Mouse (Mus musculus) megakaryocyte, embryonic 14.5 days (primary cell): ENCODE results near the gene Batf. TPM values are rescaled to one million over a fixed set of nuclear protein-coding genes. Genes with fewer than 3 reads are reported as not detected.

ENCODE experiments used
- H3K27me3 ChIP-seq: replicated peaks from 2 replicates; pipeline ENCODE3; 2012; ENCODE audit warnings: inconsistent platforms
- H3K36me3 ChIP-seq: replicated peaks from 2 replicates; pipeline ENCODE3; 2012; ENCODE audit warnings: low read length, inconsistent platforms, mixed read lengths
- H3K4me1 ChIP-seq: 2 replicates; pipeline ENCODE4 v1.6.1; 2012; ENCODE audit warnings: inconsistent platforms
- H3K4me3 ChIP-seq: replicated peaks from 2 replicates; pipeline ENCODE3; 2012; ENCODE audit warnings: moderate library complexity, mild to moderate bottlenecking, inconsistent platforms
- H3K9me3 ChIP-seq: 2 replicates; pipeline ENCODE4 v1.6.1; 2012; ENCODE audit warnings: inconsistent platforms
- FLI1 ChIP-seq: IDR thresholded peaks from 2 replicates; pipeline ENCODE4 v1.6.1; 2012; ENCODE audit warnings: low read length, inconsistent platforms, mixed read lengths
- GATA1 ChIP-seq: IDR thresholded peaks from 3 replicates; pipeline ENCODE4 v1.6.1; 2012; ENCODE audit warnings: mixed read lengths, low read length, inconsistent platforms, borderline replicate concordance
- polyA plus RNA-seq: library from polyadenylated mRNA; stranded (reverse); fragments of >175 nt; gene quantifications from 2 replicates; pipeline ENCODE4 v1.2.3, GENCODE M21; 2012; ENCODE audit warnings: low replicate concordance; ENCODE audit not compliant: insufficient read depth

Gene Batf
- polyA plus RNA-seq, 1 experiment: 27.1 TPM

DNA sequence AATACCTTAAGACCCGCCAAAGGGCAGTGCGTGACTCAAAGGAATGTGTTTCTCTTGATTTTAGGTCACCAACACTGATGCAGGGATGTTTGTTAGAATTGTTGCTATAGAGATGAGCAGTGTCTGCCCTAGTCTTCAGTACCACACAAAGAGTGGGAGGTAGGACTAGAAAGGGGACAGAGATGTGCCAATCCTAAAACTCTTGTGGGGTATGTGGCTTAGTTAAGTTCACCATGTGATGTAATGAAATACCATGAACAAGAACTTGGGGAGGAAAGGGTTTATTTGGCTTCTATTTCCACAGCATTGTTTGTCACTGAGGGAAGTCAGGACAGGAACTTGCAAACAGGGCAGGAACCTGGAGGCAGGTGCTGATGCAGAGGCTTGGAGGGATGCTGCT, 26.1 kb downstream of the Batf start:
- H3K4me3 ChIP-seq: no peak overlapping the region
- no peaks in the 10 kb centered on the region for H3K27me3 ChIP-seq
- no peaks in the 10 kb centered on the region for H3K4me1 ChIP-seq
- TF ChIP-seq GATA1 (no peak), FLI1 (no peak)
- peaks cover 24% of the 10 kb centered on the region for H3K36me3 ChIP-seq
- peaks cover 5% of the 10 kb centered on the region; the same call in 1 of the 2 replicates for H3K9me3 ChIP-seq

DNA sequence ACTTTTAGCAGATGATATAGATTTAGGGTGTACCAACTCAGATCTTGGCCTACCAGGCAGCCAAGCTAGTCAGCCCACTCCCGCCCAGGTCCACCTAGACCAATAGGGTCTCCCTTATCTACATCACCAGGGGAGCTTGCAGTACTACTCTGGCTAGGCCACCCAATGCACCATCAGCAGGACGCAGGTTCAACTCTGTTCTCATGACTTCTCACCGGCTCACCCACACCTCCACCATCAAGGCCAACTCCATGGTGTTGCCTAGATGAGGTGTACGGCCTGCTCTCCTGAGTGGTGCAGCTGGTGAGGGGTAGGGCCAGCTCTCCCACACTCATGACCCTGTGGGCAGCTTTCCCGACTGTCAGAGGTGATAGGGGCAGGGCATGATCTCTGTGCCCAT, 27.7 kb downstream of the Batf start:
- H3K9me3 ChIP-seq: peaks cover 5% of the 10 kb centered on the region; the same call in 1 of the 2 replicates
- H3K36me3 ChIP-seq: peaks cover 12% of the 10 kb centered on the region
- H3K27me3 ChIP-seq: no peaks in the 10 kb centered on the region
- H3K4me3 ChIP-seq: no peak overlapping the region
- no peaks in the 10 kb centered on the region for H3K4me1 ChIP-seq
- TF ChIP-seq GATA1 (no peak), FLI1 (no peak)

DNA sequence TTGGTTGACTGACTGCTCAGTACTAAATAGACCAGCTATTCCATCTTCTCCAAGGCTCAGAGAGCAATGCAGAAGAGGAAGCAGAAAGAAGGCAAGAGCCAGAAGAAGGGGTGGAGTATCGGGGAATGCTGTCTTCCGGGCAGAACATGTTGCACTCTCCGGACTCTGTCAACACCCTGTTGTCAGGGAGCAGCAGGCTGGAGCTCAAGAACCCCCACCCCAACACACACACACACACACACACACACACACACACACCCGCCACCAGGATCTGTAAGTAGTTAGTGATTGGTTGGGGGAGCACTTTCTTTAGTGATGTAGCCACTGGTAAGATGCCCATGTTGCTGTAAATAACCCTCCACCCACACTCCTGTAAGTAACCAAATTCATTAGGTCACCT, 38.8 kb downstream of the Batf start:
- Histone ChIP-seq H3K36me3 (no peaks in the 10 kb centered on the region), H3K4me1 (peaks cover 13% of the 10 kb centered on the region), H3K9me3 (peaks cover 4% of the 10 kb centered on the region), H3K4me3 (no peak overlapping the region), H3K27me3 (peaks cover 35% of the 10 kb centered on the region)
- TF ChIP-seq GATA1 (no peak), FLI1 (no peak)

DNA sequence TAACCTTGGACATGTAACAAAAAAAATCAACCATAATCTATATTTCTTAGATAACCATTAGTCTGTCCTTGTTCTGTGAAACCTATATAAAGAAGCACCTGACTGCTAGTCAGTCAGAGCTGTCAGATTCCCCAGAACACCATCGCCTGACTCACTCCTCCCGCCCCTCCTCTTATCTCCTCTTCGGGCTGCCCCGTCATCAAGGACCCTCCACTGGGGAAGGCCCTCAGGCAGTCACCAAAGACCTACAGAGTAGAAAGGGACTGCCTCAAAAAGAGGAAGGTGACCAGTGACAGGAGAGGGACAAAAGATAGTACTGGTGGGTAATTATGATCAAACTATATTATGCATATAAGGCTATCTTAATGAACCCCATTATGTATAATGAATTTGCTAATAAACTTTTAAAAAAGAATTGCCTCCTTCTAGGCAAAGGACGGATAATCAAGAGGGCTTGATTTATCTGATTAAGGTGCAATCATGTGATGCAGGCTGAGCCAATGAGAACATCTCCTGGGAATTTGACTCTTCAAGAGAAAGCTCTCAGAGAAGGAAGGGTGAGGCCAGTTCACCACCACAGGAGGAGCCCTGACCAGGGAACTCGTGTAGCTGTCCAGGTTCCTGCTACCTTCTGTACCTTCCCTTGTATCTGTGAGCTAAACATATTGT, 40.4 kb downstream of the Batf start:
- no peak overlapping the region for H3K4me3 ChIP-seq
- no peaks in the 10 kb centered on the region for H3K9me3 ChIP-seq
- H3K27me3 ChIP-seq: peaks cover 30% of the 10 kb centered on the region
- peaks cover 13% of the 10 kb centered on the region for H3K4me1 ChIP-seq
- TF ChIP-seq FLI1: no peak
- no peaks in the 10 kb centered on the region for H3K36me3 ChIP-seq

DNA sequence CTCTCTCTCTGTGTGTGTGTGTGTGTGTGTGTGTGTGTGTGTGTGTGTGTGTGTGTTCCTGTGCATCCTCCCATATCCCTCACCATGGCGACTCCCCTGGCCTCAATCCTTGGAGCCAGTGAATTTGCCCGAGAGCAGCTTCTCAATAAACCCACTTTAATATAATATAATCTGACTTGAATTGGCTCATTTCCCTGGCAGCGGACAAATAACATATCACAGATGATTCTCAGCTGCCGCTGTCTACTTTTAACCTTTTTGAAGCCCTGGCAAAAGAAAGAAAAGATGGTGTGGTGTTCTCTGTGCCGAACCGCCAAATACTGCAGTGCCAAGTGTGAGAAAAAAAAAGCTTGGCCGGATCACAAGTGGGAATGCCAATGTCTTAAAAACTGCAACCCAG, 41.7 kb downstream of the Batf start:
- Histone ChIP-seq H3K4me1 (peaks cover 13% of the 10 kb centered on the region), H3K4me3 (no peak overlapping the region), H3K9me3 (0 out of 2 replicates have a peak, but pooled peaks cover 2% of the 10 kb centered on the region), H3K27me3 (peaks cover 31% of the 10 kb centered on the region), H3K36me3 (no peaks in the 10 kb centered on the region)
- TF ChIP-seq FLI1 (no peak), GATA1 (no peak)

DNA sequence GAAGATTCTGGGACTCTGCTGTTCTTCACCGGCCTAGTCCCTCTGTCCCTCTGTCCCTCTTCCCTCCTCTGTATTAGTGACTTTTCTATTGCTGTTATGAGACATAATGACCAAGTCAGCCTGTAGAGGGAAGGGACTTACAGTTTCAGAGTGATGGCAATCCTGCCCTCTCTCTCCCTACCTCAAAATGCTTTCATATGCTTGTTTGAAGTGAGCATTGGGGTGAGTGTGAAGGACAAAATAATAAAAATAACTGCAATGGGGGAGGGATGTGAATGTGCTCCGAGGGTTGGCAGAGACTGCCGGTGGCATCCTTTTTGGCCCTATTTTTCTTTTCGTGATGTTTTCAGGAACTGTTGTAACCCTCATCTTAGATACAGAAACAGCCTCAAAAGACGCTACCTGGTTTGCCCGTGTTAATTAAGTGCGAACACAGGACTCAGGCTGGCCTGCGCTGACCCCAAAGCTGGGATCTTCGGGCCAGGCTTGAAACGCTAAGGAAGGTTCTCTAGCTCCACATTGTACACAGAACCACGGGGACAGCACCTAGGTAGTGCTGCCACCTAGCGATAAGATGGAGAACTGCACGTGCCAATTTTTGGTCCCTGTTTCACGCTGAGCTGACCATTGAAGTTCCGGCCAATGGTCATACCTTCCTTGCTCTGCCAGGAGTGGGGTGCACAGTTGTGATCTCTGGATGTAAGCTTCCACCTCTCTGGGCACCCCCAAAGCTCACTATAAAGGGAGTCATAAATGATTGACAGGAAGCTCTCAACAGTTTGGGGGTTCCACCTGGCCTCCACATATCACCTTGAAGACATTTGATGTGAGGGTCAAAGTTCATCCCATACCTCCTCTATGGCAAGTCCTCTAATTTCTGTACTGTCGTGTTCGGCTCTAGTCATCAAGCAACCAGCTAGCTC, 42.8 kb downstream of the Batf start:
- no peaks in the 10 kb centered on the region for H3K36me3 ChIP-seq
- no peak for TF ChIP-seq GATA1
- peaks cover 22% of the 10 kb centered on the region for H3K27me3 ChIP-seq
- H3K4me1 ChIP-seq: peaks cover 13% of the 10 kb centered on the region
- H3K9me3 ChIP-seq: 0 out of 2 replicates have a peak, but pooled peaks cover 5% of the 10 kb centered on the region
- H3K4me3 ChIP-seq: peak overlapping the region; percentile 34

DNA sequence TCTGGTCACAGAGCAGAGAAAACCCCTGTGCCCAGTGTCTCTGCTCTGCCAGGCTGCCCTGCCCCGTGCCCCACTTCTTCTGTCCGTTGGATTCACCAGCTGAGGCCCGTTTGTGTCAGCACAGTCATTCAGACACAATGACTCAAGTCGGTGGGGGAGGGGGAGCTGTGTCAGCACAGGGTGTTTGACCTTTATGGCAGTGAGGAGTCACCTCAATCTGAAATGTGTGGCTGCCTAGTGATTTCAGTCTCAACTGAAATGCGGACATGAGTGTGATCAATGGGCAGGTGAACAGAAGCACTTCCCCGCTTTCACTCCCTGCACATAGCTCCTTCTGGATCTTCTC, 43.4 kb downstream of the Batf start:
- TF ChIP-seq GATA1 (no peak), FLI1 (no peak)
- Histone ChIP-seq H3K4me3 (no peak overlapping the region), H3K4me1 (peaks cover 13% of the 10 kb centered on the region), H3K36me3 (no peaks in the 10 kb centered on the region), H3K9me3 (0 out of 2 replicates have a peak, but pooled peaks cover 5% of the 10 kb centered on the region), H3K27me3 (peaks cover 23% of the 10 kb centered on the region)

DNA sequence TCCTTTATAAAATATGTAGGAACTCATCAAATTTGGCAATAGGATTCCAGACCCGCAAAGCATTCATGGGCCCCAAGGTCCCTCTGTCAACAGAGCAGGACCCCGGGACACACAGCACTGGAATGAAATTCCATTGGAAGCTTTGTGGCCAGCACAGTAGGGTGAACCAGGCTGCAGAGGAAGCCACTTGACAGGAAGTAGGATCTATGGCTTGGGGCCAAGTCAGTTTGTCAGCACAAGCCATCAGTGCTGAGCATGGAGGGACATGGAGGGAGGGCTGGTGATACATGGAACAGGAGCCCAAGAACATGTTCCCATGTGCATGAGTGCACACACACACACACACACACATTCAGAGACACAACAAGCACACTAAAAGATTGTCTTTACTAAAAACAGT, 49.7 kb downstream of the Batf start:
- no peak for TF ChIP-seq FLI1
- no peak for TF ChIP-seq GATA1
- Histone ChIP-seq H3K9me3 (0 out of 2 replicates have a peak, but pooled peaks cover 5% of the 10 kb centered on the region), H3K36me3 (no peaks in the 10 kb centered on the region), H3K27me3 (peaks cover 32% of the 10 kb centered on the region), H3K4me3 (no peak overlapping the region), H3K4me1 (peaks cover 4% of the 10 kb centered on the region)

DNA sequence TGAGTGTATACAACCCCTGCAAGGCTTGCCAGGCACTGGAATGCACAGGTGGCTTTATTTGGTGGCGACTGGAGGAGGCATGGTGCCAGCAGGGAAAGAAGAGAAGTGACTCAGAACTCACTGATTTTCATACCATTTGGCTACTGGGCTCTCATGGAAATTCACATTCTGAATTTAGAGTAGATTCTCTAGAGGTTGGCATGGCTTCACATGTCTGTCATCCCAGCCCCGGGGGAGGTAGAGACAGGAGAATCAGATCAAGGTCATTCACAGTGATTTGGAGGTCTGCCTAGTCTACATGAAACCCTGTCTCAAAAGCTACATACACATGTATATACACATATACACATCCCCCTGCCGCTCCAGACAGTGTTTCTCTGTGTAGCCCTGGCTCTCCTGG, 50.5 kb downstream of the Batf start:
- Histone ChIP-seq H3K27me3 (peaks cover 32% of the 10 kb centered on the region), H3K4me1 (peaks cover 4% of the 10 kb centered on the region), H3K4me3 (no peak overlapping the region), H3K36me3 (no peaks in the 10 kb centered on the region), H3K9me3 (0 out of 2 replicates have a peak, but pooled peaks cover 5% of the 10 kb centered on the region)
- TF ChIP-seq GATA1 (no peak), FLI1 (no peak)
